Mouse (Mus musculus) adrenal gland, adult 8-10 months (tissue): ENCODE measurements around the gene Rab11fip3. TPM values are rescaled to one million over a fixed set of nuclear protein-coding genes. Genes with fewer than 3 reads are reported as not detected.
"Not testable (repeated sequence)": the region's sequence is repeated elsewhere in the genome, so short reads cannot be mapped to it uniquely, and the experiment has no call there.

Experiments
- DNase-seq: peaks from one replicate; pipeline ENCODE4 v3.0.0; 2022
- total RNA-seq, 4 experiments: library from RNA; stranded (reverse); gene quantifications; 2 replicates each; pipeline ENCODE4 v1.2.4; 2022

Gene Rab11fip3
- 10 to 100 TPM; 22.7 to 37.2 (median 29.9) TPM for total RNA-seq

GRCm38 (mm10) chr17:26068831-26069739, at the start of gene Rab11fip3:
TSS of gene Rab11fip3 (minus strand) at chr17:26069555.
- peak; percentile 57 for DNase-seq

GRCm38 (mm10) chr17:26116503-26117258, 47.3 kb upstream of the Rab11fip3 start:
- DNase-seq = no peak

- DNase-seq = no peak
These were observed 46.7 kb upstream of the Rab11fip3 start for GRCm38 (mm10) chr17:26115956-26116487.

GRCm38 (mm10) chr17:26115205-26115898, 46.0 kb upstream of the Rab11fip3 start:
- no peak for DNase-seq

GRCm38 (mm10) chr17:26114461-26114860, 45.1 kb upstream of the Rab11fip3 start:
- DNase-seq = not testable (repeated sequence)

GRCm38 (mm10) chr17:26114061-26114460, 44.7 kb upstream of the Rab11fip3 start:
- DNase-seq = no peak

GRCm38 (mm10) chr17:26113181-26113948, 44.0 kb upstream of the Rab11fip3 start, which contains the start of gene Tmem8:
TSS of gene Tmem8 (plus strand) at chr17:26113299.
- peak; percentile 51 for DNase-seq

GRCm38 (mm10) chr17:26112751-26113150, 43.4 kb upstream of the Rab11fip3 start:
- no peak for DNase-seq

GRCm38 (mm10) chr17:26111722-26112121, 42.4 kb upstream of the Rab11fip3 start:
- DNase-seq = no peak

GRCm38 (mm10) chr17:26111024-26111423, 41.7 kb upstream of the Rab11fip3 start:
- DNase-seq = no peak

- no peak for DNase-seq
These were observed 40.8 kb upstream of the Rab11fip3 start for GRCm38 (mm10) chr17:26110156-26110555.

- no peak for DNase-seq
These were observed 36.3 kb upstream of the Rab11fip3 start for GRCm38 (mm10) chr17:26105619-26106018.

- DNase-seq = no peak
These were observed 32.1 kb upstream of the Rab11fip3 start for GRCm38 (mm10) chr17:26101478-26101877.

GRCm38 (mm10) chr17:26100166-26100565, 30.8 kb upstream of the Rab11fip3 start:
- DNase-seq = no peak

GRCm38 (mm10) chr17:26099316-26099715, 30.0 kb upstream of the Rab11fip3 start:
- DNase-seq = not testable (repeated sequence)

GRCm38 (mm10) chr17:26098461-26098860, 29.1 kb upstream of the Rab11fip3 start:
- no peak for DNase-seq

GRCm38 (mm10) chr17:26095121-26095740, 25.9 kb upstream of the Rab11fip3 start, which contains the start of gene Nme4:
TSS of gene Nme4 (minus strand) at chr17:26095602.
- peak; percentile 28 for DNase-seq

- DNase-seq = no peak
These were observed 25.3 kb upstream of the Rab11fip3 start for GRCm38 (mm10) chr17:26094531-26095110.

GRCm38 (mm10) chr17:26089905-26090632, 20.7 kb upstream of the Rab11fip3 start, which contains the start of gene Decr2:
TSS of gene Decr2 (minus strand) at chr17:26090337.
- DNase-seq = peak; percentile 91
